Mouse (Mus musculus) embryo, embryonic 9.5 days (tissue): ENCODE measurements around the gene Iqcj.

Experiments
- DNase-seq: peaks from one replicate; pipeline ENCODE4 v3.0.0-alpha.2; 2017; ENCODE audit errors: extremely low spot score

Iqcj gene

DNA sequence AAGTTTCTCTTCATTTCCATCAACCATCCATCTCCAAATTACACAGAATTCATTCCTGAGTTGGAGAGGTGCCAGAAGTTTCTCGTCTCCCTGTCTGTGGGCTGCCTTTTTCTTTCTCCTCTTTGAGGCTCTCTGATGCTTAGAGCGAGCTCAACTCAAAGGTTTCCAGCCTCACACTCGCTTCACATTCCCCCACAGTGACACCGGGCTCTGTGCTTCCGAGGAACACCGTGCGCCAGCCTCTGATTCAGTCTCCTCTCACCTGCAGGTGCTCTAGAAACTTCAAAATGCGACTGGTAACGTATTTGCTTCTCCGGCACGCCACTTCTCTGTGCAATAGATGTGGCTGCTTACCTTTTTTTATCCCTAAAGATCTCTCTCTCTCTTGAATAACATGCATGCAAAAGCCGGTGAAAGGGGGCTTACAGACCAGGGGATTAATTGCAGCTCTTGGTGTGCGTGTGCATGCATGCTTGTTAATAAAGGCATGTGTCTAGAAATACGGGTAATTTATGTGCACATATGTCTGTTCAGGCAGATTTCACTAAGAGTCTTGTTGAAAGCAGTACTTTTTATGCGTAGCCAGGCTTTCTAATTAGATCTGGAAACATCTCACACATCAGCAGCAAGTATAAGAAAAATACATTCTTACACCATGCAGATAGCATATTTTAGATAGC is at the start of gene Iqcj, which contains the start of gene Iqschfp:
Gene Iqcj, plus strand, starts transcription at position 195 of the 680 bp plus-strand sequence.
Gene Iqschfp, plus strand, starts transcription at position 207 of the 680 bp plus-strand sequence.
- no peak for DNase-seq

DNA sequence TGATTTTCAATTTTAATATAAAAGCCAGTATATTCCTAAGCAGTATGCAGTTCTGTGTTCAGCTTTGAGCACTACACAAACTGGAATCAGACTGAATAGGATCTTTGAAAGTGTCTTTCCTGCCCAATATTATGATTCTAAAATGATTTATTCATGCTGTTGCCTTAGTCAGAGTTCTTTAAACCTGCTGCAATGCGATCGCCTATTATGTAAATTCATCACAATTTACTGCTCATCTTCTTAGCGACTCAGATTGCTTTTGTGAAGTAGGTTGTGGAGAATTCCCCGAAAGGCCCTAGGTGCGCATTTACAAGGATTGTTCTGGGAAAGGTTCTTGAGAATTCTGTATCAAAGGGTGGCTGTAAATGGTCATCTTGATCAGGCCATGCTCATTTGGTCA is 39.6 kb upstream of the Iqcj start:
- DNase-seq: no peak

DNA sequence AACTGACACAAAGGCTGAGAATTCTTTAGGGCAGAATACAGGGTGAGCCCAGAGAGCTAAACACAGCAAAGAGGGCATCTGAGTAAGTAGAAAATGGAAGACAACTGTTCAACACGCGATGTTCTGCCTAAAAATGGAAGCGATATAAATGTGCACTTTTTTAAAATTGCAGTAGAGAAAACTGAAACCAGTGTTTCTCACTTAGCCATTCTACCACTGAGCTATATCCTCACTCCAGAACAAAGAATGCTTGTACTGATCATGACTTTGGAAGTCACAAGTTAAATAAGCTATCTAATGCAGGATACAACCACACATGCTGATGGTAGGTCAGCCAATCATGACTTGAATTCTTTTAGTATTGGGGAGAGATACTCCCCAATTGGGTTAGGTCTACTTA is 30.5 kb upstream of the Iqcj start:
- DNase-seq: no peak

DNA sequence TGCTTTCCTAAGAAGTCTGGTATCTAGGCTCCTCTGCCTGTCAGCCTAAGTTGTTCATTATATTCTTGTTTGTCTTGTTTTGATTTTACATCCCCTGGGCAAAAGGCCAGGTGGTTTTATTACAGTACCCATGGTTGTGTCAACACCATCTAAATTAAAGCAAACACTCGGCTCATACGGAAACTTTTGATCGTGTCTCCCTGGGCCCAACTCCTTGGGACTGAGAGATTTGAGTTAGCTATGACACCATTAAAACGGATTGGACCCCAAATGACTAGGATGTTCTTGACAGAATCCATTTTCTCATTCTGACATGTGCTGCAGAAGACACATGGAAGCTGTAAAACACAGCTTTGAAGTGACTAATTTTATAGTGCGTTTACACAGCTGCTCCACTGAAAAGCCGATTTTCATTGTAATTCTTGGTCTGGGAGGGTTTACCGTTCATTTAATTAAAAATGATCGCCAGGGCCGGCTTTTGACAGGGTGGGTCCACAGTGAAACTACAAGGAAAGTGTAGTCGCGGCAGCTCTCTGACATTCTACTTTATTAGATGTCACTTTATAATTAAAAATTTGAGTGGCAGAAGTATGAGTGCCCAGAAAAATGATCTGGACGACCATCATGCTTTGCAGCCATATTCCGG is 24.5 kb upstream of the Iqcj start:
- no peak for DNase-seq

DNA sequence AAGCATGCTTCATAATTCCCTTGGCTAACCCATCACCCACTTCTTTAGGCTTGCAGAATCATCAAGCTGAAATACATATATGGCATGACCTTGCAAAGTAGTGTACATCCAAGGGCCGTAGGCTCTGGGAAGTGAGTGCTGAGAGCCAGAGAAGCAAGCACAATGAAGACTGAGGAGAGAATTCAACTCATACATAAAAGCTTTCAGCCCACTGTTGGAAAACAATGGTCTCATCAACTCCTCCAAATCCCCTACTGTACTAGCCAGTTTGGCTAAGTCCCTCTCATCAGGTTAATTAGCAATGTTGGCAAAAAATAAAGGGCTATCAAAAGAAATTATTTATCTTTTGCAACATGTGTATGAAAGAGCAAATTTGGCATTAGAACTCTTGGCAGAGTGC is 22.6 kb upstream of the Iqcj start:
- DNase-seq: no peak

DNA sequence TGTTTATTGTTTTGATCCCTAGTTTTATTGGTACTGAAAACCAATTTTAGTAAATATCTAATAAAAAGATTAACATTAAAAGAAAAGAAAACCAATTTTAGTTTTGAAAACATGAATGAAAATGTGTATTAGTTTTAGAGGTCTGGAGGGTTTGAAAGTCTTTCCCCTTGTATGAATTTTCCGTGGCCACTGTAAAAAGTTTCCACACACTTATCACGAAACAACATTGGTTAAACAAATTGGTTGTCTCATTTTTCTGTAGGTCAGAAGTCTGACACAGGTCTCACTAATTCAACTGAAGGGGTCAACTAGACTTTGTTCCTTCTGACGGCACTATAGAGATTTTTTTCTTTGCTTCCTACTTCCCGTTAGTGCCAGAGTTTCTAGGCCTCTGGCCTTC is 14.8 kb upstream of the Iqcj start:
- DNase-seq: no peak

DNA sequence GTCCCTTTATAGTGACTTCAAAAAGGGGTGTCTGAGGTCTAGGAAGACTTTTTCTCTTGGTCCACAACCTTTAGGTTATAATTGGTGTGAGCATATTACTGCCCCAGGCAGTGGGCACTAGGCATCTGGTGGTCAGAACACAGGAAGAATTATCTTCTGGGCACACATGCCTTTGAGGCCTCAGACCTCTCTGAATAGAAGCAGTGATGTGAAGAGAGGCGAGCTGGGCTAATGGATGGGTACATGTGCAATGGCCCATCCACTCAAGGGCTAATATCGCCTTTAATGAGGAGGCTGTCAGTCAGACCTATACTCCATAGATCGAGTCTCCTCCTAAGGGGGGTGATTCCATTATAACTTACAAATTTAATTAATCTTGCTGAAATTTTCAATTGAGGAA is 7.7 kb upstream of the Iqcj start:
- no peak for DNase-seq

DNA sequence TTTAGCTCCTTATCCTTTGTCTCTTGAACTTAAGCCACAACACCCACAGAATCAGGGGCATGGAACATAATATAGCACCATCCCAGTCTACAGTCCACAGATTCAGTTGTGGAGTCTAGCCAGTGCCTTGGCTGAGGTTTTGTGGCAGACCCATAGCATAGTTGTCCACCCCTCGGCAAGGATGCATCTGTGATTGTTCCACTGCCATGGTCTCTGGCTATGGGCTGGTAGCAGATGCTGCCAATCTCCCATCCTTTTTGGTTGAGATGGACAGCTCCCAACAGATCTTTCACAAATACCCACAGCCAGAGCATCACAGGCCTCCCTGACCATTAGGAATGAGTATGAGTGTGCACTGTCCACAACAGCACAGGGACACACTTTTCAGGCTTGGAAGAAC is 5.8 kb upstream of the Iqcj start:
- DNase-seq: no peak

DNA sequence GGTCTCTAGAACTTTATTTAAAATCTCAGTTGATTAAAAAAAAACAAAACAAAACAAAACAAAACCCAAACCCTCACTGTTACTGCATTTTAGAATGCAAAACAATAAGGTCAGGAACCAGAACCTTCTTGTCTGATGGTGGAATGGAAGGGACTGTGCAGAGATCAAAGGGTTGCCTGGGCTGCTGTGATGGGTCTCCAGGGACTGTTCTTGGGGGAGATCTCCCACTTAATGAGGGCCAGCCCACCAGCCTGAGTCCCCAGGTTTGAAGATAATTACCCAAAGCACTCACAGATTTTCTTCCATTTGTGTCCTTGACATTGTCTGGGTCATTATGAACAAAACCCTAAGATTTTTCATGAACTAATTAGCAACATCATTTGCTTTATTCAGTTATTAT is 4.8 kb upstream of the Iqcj start:
- DNase-seq: no peak

DNA sequence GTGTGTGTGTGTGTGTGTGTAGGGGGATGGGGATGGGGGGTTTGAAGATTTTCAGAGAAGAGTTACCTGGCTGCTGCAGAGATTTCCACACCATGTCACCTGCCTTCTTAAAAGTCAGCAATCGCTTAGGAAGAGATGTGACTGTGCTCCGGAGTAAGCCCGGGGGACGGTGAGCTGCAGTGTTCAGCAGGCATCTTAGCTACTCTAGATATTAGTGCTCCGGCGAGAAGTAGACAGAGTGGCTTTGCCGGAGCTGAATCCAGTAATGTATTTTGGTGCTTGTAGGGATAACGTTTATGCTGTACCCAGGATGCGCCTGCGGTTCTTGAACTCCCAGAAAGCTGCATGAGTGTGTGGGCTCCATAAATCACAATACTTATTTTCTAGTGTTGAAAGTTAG is 748 bp downstream of the Iqcj start:
- DNase-seq: no peak

DNA sequence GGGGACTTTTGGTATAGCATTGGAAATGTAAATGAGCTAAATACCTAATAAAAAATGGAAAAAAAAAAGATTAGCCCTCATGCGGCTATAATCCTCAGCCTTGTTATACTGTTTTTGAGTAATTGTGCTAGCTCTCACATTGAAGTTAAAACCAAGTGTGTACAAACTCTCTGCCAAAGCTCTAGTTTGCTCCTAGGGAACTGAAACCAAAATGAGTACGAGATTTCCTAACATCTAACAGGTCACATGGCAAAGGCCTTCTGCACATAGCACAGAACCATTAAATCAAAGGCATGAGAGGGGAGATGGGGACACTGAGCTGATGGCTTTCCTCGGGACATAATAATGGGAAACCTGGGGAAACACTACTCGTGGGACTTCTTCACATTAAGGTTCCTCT is 10.5 kb downstream of the Iqcj start:
- DNase-seq: no peak

DNA sequence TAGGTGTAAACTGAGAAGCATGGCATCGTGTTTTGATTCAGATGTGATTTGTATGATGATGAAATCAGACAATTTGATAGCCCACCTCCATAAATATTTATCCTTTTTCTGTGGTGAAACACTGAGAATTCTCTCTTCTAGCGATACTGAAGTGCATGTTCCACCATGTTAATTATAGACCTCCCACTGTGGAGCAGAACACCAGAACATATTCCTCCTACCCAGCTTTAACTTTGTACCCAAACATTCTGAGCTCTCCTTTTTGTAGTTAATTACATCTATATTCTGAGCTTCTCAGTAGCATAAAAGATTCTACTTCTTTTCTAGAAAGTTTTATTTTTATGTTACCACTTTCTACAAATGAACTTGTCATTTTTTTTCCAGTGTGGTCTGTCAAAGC is 16.6 kb downstream of the Iqcj start:
- no peak for DNase-seq

DNA sequence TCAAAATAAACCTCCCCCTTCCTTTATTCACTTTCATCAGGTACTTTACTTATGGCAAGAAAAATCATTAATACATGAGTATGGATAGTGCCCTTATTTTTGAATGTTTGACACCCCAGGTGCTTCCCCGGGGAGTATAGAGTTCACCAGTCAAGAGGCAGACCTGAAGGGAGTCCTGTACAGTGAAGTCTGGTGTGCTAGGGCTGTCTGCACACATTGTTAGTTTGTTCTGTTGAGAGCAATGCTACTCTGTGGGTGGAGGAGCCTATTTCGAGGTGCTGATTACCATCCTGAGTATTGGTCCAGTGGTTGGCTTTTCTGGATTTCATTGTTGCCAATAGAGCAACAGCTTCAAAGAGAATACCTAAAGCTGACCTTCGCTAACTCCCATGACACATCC is 26.1 kb downstream of the Iqcj start:
- DNase-seq: no peak

DNA sequence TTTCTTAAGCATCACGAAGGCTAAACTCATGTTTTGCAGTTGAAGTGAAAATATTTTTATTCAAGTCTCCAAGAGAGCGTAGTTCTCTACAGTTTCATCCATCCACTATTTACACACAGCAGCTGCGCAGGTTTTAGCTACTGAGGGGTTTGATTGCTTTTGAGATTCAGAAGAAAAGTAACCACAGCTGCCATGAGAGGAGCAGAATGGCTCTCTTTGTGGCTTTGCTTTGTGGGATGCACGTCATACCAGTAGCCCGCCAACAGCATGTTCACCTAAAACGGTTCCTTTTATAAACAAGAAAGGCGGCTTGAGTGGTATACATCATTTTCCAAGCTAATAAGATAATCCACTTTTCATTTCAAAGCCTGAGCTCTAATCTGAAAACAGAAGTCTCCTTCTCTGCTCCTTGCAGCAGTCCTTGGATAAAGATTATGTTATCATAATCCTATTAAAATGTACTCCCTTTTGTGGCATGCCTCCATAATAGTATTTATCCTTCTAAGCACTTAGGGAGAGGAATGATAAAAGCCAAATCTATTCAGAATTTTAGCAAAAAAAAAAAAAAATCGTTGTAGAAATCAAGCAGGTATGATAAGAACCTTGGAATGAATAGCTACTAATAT is 26.7 kb downstream of the Iqcj start:
- DNase-seq: no peak

DNA sequence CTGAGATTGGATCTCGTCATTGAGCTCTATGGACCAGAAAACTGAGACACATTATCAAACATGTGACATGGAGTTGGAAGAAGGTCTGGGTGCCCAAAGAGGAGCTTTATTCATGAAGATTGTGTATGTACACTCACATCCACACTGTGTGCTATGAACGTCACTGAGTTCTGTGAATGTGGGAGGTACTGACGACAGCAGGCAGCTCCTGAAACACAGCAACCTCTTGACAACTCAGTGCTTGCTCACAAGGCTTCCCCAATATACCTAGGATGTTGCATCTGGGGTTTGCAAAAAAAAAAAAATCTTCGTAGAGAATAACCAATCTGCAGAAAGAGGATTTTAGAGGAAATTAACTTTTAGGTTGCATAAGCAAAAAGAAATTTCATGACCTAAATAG is 31.1 kb downstream of the Iqcj start:
- DNase-seq: no peak

DNA sequence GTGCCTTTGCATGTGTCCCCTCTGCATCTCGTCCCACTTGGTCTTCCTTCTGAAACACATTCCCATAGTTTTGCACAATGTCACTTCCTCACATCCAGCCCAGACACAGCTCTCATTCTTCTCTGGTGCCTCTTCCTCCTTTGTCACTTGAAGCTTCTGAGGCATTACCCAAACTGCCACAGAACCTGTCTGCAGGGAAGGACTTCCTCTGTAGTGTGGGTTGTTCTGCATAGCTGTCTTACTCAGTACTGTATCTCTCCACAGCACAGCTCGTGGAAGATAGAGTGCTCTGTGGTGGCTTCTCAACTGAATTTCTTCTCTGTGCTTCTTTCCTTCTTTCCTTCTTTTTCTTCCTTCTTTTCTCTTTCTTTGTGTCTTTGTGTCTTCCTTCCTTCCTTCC is 33.4 kb downstream of the Iqcj start:
- no peak for DNase-seq

DNA sequence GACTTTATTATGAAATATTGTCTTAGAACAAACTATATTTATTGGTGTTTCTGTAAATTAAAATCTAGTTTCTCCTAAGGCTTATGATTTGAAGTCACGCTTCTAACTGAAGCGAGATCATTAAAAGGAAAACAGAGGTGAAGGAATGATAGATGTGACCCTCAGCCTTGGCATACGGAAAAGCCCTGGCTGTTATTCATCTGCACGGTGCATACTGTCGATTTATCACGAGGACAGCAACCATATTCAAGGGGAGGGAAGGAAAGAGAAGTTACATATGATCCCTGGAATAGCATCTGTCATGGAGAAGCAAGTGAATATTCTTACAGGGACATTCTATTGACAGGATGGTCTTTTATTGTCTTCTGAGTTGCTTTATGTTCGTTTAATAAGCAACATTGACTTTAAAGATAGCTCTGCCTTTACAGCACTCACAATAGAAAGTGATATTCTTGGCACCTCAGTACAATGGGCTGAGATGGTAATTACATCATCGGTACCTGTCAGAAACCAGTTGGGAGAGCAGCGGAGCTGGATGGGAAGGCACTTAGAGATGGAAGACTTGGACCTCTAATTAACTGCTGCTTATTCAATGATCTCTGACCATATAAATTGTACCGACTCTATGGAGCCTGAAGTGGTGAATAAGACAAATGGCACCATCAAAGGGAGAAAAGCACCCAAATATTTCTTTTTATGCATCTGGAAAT is 38.6 kb downstream of the Iqcj start:
- DNase-seq: no peak

DNA sequence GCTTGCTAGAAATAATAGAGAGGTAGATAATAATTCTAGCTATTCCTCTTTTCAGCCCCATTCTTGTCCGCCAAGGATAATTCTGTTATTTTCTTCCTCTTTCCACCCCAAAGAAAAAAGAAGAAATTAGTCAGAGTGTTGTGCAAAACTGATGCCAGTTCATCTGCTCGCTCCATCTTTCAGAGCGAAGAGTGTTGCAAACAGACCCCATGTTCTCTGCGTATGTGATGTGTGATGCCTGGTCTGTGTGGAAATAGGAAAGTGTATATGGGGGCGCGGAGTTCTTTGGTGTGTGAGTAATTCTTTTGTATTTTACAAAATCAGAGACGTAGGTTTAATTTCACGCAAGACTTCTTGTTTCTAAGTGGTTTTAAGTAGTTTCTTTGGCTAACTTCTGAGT is 39.2 kb downstream of the Iqcj start:
- no peak for DNase-seq

DNA sequence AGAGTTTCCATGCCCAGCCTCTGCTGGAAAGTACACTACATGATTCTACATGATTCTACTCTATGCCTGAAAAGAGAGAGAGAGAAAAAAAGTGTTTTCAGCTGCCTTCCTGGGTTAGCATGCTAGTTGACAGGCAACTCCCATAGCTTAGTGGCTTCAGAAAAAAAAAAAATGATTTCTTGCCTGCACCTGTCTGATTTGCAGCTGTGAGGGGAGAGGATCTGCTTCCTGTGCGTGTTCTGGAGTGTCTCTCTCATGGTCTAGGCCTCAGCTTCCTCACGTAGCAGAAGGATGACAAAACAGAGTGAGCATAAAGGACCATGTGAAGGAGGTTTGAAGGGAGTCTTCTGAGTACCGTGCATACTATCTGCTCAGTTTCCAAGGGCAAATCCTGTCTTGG is 39.9 kb downstream of the Iqcj start:
- DNase-seq: no peak

DNA sequence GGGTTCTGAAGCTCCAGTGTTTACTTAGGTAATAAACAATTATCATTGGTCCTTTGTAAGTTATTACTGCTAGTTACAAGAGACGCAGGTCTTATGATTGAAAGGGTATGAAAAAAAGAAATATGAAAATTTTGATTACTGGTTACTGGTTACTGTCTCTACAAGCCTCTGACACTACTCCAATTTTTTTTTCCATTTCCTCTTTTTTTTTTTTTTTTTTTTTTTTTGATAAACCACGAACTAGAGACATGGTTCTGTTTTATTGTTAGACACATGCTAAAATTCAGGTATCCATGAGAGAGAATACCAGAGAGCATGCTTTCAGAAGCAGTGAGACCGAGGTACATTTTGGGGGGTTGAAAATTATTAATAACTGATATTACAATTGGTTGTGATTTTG is 43.8 kb downstream of the Iqcj start:
- DNase-seq: no peak

DNA sequence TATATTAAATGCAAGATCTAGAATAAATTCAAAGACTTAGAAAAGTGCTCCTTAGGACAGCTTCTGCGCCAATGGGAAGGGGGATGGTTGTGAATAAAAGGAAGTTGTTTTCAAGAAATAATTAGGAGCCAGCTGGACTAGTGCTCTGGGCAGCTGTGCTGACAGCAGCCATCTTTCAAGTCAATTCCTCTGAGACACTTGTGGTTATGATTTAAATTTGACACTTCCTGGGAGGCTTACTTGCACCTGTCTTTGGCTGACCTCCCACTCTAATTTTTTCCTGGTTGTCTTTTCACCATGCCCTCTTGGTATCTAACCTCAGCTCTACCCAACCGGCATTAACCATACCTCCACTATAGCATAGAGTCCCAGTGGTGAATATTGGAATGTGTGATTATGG is 55.0 kb downstream of the Iqcj start:
- no peak for DNase-seq

DNA sequence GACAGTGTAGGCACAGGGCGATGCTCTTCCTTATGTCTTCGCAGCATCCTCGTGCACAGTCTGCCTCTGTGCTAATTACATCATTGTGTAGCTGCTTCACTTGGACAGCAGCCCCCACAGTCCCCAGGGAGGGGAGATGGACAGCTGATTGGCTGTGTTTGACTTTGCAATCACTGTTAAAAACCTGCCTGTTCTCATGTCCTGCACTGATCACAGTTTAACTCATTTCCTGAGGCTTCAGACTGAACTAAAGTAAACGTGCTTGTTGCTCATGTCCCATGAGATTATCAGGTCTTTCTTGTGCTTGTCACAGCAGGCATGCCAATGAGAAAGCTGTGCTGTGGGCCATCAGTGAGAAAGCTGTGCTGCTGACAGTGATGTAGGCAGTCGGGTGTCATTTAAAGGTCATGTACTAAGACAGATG is 60.5 kb downstream of the Iqcj start:
- DNase-seq: peak; percentile 25
